Mouse (Mus musculus): ENCODE data around the gene Taf6. TPM values are rescaled to one million over a fixed set of nuclear protein-coding genes. Genes with fewer than 3 reads are reported as not detected.

Gene Taf6
- polyA plus RNA-seq, 1 experiment from 2014 or later, result 62.5 TPM

- H3K9me3 ChIP-seq (replicated peaks), result no peaks in the 10 kb centered on the region
- under 1% methylated on average over 47 of the region's 47 CpGs for WGBS
- H3K27me3 ChIP-seq (replicated peaks), result no peaks in the 10 kb centered on the region
- H3K27ac ChIP-seq (replicated peaks), result peak overlapping the region; percentile 92
- H3K36me3 ChIP-seq, result peaks cover 46% of the 10 kb centered on the region
- peak overlapping the region; percentile 60 for H3K9ac ChIP-seq (replicated peaks)
- peaks cover 38% of the 10 kb centered on the region for H3K4me1 ChIP-seq
- peak overlapping the region; percentile 76 for H3K4me3 ChIP-seq (replicated peaks)
- peak overlapping the region; percentile 94 for H3K4me2 ChIP-seq
- ATAC-seq (ENCODE audit: low FRiP score), result peak; percentile 89
These were observed 16.2 kb downstream of the Taf6 start for GRCm38 (mm10) chr5:138170936-138171561.

- no peaks in the 10 kb centered on the region for H3K9me3 ChIP-seq (replicated peaks)
- WGBS, result 81% methylated on average over 8 of the region's 8 CpGs
- peaks cover 32% of the 10 kb centered on the region for H3K4me1 ChIP-seq
- no peak overlapping the region for H3K9ac ChIP-seq (replicated peaks)
- peaks cover 70% of the 10 kb centered on the region for H3K36me3 ChIP-seq
- no peaks in the 10 kb centered on the region for H3K27me3 ChIP-seq (replicated peaks)
- H3K27ac ChIP-seq (replicated peaks), result 0 out of 2 replicates have a peak overlapping the region, but pooled peaks have one; percentile 28
- no peak overlapping the region for H3K4me2 ChIP-seq
- no peak overlapping the region for H3K4me3 ChIP-seq (replicated peaks)
- ATAC-seq (ENCODE audit: low FRiP score), result no peak
These were observed 21.7 kb downstream of the Taf6 start for GRCm38 (mm10) chr5:138165594-138165993.

- no peak overlapping the region for H3K27ac ChIP-seq (replicated peaks)
- no peaks in the 10 kb centered on the region for H3K27me3 ChIP-seq (replicated peaks)
- no peaks in the 10 kb centered on the region for H3K9me3 ChIP-seq (replicated peaks)
- H3K36me3 ChIP-seq, result peaks cover 63% of the 10 kb centered on the region
- H3K4me2 ChIP-seq, result no peak overlapping the region
- ATAC-seq (ENCODE audit: low FRiP score), result no peak
- H3K9ac ChIP-seq (replicated peaks), result no peak overlapping the region
- peaks cover 24% of the 10 kb centered on the region for H3K4me1 ChIP-seq
- 64% methylated on average over 10 of the region's 10 CpGs for WGBS
- H3K4me3 ChIP-seq (replicated peaks), result no peak overlapping the region
These were observed 23.6 kb downstream of the Taf6 start for GRCm38 (mm10) chr5:138163610-138164009.

- Histone ChIP-seq H3K27ac (replicated peaks) (no peak overlapping the region), H3K4me2 (no peak overlapping the region), H3K27me3 (replicated peaks) (no peaks in the 10 kb centered on the region), H3K4me3 (replicated peaks) (no peak overlapping the region), H3K9me3 (replicated peaks) (no peaks in the 10 kb centered on the region), H3K9ac (replicated peaks) (no peak overlapping the region), H3K36me3 (peaks cover 58% of the 10 kb centered on the region), H3K4me1 (peaks cover 24% of the 10 kb centered on the region)
- 72% methylated on average over 6 of the region's 6 CpGs for WGBS
- ATAC-seq (ENCODE audit: low FRiP score), result no peak
These were observed 24.2 kb downstream of the Taf6 start for GRCm38 (mm10) chr5:138163046-138163445.

- Histone ChIP-seq H3K4me2 (peak within 1 kb of the TSS; percentile 86), H3K4me1 (peaks cover 24% of the 10 kb centered on the region), H3K9ac (replicated peaks) (peak within 1 kb of the TSS; percentile 80), H3K36me3 (peaks cover 38% of the 10 kb centered on the region), H3K9me3 (replicated peaks) (no peaks in the 10 kb centered on the region), H3K27me3 (replicated peaks) (no peaks in the 10 kb centered on the region), H3K4me3 (replicated peaks) (peak within 1 kb of the TSS; percentile 63), H3K27ac (replicated peaks) (peak within 1 kb of the TSS; percentile 81)
- whole genome bisulfite sequencing, result under 1% methylated on average over 41 of the region's 42 CpGs
- peak; percentile 95 for ATAC-seq (ENCODE audit: low FRiP score)
These were observed 26.2 kb downstream of the Taf6 start, which contains the start of gene Cops6 for GRCm38 (mm10) chr5:138160842-138161665. TSS of gene Cops6 (plus strand) at chr5:138161071.

- Histone ChIP-seq H3K4me2 (peak overlapping the region; percentile 86), H3K4me1 (peaks cover 24% of the 10 kb centered on the region), H3K9ac (replicated peaks) (peak overlapping the region; percentile 80; the same call in 1 of the 2 replicates), H3K9me3 (replicated peaks) (no peaks in the 10 kb centered on the region), H3K27me3 (replicated peaks) (no peaks in the 10 kb centered on the region), H3K36me3 (peaks cover 31% of the 10 kb centered on the region), H3K27ac (replicated peaks) (peak overlapping the region; percentile 81), H3K4me3 (replicated peaks) (peak overlapping the region; percentile 63)
- WGBS, result 70% methylated on average over 7 of the region's 7 CpGs
- ATAC-seq (ENCODE audit: low FRiP score), result no peak
These were observed 27.0 kb downstream of the Taf6 start for GRCm38 (mm10) chr5:138160224-138160762.

GRCm38 (mm10) chr5:138155443-138155976 lies 31.7 kb downstream of the Taf6 start, which contains the start of gene Zfp113:
TSS of gene Zfp113 (minus strand) at chr5:138155744.
- Histone ChIP-seq H3K27me3 (replicated peaks) (no peaks in the 10 kb centered on the region), H3K9ac (replicated peaks) (peak within 1 kb of the TSS; percentile 99), H3K4me3 (replicated peaks) (peak within 1 kb of the TSS; percentile 81), H3K27ac (replicated peaks) (peak within 1 kb of the TSS; percentile 93), H3K36me3 (peaks cover 21% of the 10 kb centered on the region), H3K4me1 (peaks cover 17% of the 10 kb centered on the region), H3K9me3 (replicated peaks) (no peaks in the 10 kb centered on the region), H3K4me2 (peak within 1 kb of the TSS; percentile 76)
- under 1% methylated on average over 31 of the region's 31 CpGs for WGBS
- peak; percentile 95 for ATAC-seq (ENCODE audit: low FRiP score)

- peaks cover 25% of the 10 kb centered on the region for H3K36me3 ChIP-seq
- H3K4me1 ChIP-seq, result peaks cover 13% of the 10 kb centered on the region
- peak overlapping the region; percentile 81 for H3K4me3 ChIP-seq (replicated peaks)
- H3K4me2 ChIP-seq, result peak overlapping the region; percentile 76
- ATAC-seq (ENCODE audit: low FRiP score), result no peak
- H3K9me3 ChIP-seq (replicated peaks), result no peaks in the 10 kb centered on the region
- H3K9ac ChIP-seq (replicated peaks), result peak overlapping the region; percentile 99
- no peaks in the 10 kb centered on the region for H3K27me3 ChIP-seq (replicated peaks)
- H3K27ac ChIP-seq (replicated peaks), result 0 out of 2 replicates have a peak overlapping the region, but pooled peaks have one; percentile 93
- WGBS, result 83% methylated on average over 3 of the region's 3 CpGs
These were observed 32.9 kb downstream of the Taf6 start for GRCm38 (mm10) chr5:138154390-138154789.

- H3K4me3 ChIP-seq (replicated peaks), result no peak overlapping the region
- H3K9me3 ChIP-seq (replicated peaks), result no peaks in the 10 kb centered on the region
- 70% methylated on average over 4 of the region's 4 CpGs for WGBS
- no peaks in the 10 kb centered on the region for H3K27me3 ChIP-seq (replicated peaks)
- no peak for ATAC-seq (ENCODE audit: low FRiP score)
- no peaks in the 10 kb centered on the region for H3K4me1 ChIP-seq
- H3K9ac ChIP-seq (replicated peaks), result no peak overlapping the region
- H3K4me2 ChIP-seq, result no peak overlapping the region
- H3K36me3 ChIP-seq, result peaks cover 42% of the 10 kb centered on the region
- H3K27ac ChIP-seq (replicated peaks), result no peak overlapping the region
These were observed 48.7 kb downstream of the Taf6 start for GRCm38 (mm10) chr5:138138585-138138984.

GRCm38 (mm10) chr5:138137935-138138549 lies 49.2 kb downstream of the Taf6 start:
- Histone ChIP-seq H3K27me3 (replicated peaks) (no peaks in the 10 kb centered on the region), H3K36me3 (peaks cover 43% of the 10 kb centered on the region), H3K9me3 (replicated peaks) (no peaks in the 10 kb centered on the region), H3K4me2 (no peak overlapping the region), H3K4me3 (replicated peaks) (no peak overlapping the region), H3K27ac (replicated peaks) (no peak overlapping the region), H3K9ac (replicated peaks) (no peak overlapping the region), H3K4me1 (no peaks in the 10 kb centered on the region)
- ATAC-seq (ENCODE audit: low FRiP score), result peak; percentile 57; the same call in 1 of the 2 replicates
- 62% methylated on average over 8 of the region's 8 CpGs for WGBS

- WGBS, result 88% methylated on average over 4 of the region's 4 CpGs
- no peak overlapping the region for H3K9ac ChIP-seq (replicated peaks)
- no peaks in the 10 kb centered on the region for H3K27me3 ChIP-seq (replicated peaks)
- H3K9me3 ChIP-seq (replicated peaks), result no peaks in the 10 kb centered on the region
- H3K27ac ChIP-seq (replicated peaks), result no peak overlapping the region
- ATAC-seq (ENCODE audit: low FRiP score), result no peak
- no peaks in the 10 kb centered on the region for H3K4me1 ChIP-seq
- H3K4me2 ChIP-seq, result no peak overlapping the region
- H3K4me3 ChIP-seq (replicated peaks), result no peak overlapping the region
- peaks cover 47% of the 10 kb centered on the region for H3K36me3 ChIP-seq
These were observed 50.0 kb downstream of the Taf6 start for GRCm38 (mm10) chr5:138137257-138137656.

Measured in neural tube, embryonic 15.5 days (tissue).